Mouse (Mus musculus) kidney, adult 11 months (tissue): ENCODE measurements around the gene Ciita.

Experiments
- DNase-seq: peaks from one replicate; pipeline ENCODE4 v3.0.0; 2022

Ciita gene

DNA sequence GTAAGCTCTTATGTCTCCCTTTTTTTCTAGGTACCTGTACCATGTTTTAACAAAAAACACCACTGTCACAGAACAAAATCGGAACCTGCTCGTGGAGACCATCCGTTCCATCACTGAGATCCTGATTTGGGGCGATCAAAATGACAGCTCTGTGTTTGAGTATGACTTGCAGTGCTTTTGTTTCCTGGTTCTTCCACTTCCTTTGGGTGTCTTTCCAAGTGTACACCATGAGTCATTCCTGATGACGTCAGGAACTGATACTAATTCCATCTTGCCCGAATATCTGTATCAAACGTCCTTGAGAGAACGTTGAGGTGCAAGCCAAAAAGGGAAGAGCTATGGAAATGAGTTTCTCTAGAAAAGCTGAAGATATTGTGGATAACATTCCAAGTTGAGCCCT is 80.1 kb downstream of the Ciita start:
- no peak for DNase-seq

- DNase-seq = peak; percentile 36
Observed at GRCm38 (mm10) chr16:10565278-10565885, 85.5 kb downstream of the Ciita start.

- DNase-seq = no peak
Observed at GRCm38 (mm10) chr16:10567153-10567552, 87.3 kb downstream of the Ciita start.

GRCm38 (mm10) chr16:10569809-10570395 is 90.0 kb downstream of the Ciita start:
- no peak for DNase-seq

DNA sequence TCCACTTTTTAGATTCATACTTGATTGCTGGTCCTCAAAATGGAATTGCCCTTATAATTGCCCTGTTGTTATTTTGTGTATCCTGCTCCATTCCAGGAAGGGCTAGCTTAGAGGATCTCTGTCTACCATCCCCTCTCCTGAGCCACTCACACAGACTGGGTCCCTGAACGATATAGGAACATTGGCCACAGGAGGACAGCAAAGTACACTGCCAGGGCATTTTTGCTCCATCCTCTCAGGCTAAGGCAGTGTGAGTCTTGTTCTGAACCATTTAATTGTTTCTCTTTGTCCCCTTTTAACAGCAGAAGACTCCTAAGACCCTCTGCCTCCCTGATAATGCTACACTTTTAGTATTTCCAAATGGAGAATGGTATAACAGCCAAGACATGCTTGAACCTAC is 90.8 kb downstream of the Ciita start:
- peak; percentile 25 for DNase-seq

DNA sequence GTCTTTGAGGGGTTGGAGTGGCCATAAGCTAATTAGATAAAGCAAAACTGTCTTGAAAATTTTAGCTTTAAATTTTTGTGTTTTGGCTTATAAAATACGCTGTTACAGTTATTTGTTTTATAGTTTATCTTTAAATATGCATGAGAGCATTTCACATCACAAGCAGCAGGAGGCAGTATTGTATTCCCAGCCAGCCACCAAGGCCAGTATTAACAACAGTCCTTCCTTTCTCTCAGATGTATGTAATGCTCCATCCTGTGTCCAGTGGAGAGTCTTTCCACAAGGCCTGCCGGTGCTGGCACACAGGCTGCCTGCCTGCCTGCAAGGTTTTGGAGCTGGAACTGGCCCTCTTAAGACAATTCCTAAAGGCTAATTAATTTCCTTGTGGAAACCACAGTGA is 92.0 kb downstream of the Ciita start:
- DNase-seq = no peak

- no peak for DNase-seq
Observed at GRCm38 (mm10) chr16:10574936-10575335, 95.1 kb downstream of the Ciita start.

DNA sequence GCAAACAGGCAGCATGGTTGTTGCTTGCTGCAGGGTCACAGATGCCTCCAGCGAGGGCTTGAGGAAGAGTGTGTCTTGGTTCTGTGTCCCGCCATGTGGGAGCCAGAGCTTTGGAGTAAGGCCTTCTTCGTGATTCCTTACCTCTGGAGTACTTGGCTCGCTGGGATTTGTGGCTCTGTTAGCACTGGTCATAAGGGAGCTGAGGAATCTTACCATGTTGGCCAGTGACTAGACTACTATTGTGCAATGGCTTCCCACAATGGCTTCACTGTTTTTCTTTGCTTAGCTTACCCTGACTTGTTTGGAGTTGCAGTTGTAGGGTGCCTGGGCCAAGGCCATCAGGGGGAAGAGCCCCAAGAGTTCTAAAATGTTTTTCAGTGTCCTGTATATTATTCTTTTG is 96.1 kb downstream of the Ciita start:
- DNase-seq = no peak

GRCm38 (mm10) chr16:10577548-10577947 is 97.7 kb downstream of the Ciita start:
- no peak for DNase-seq
